Mouse (Mus musculus): ENCODE measurements at regions not wholly inside any gene's neighbourhood (a gene's known extent, or its start where the extent isn't known, plus 50 kb on each side); places are given as distances from the start of the nearest gene placed in this dataset.

Small RNAs in the stretch of these regions (microRNA-seq; reads per million reads assigned to microRNA genes)
- gene Gm24462, result 0 reads per million in 2 experiments
